Mouse (Mus musculus) limb, embryonic 12.5 days (tissue): ENCODE measurements at regions not wholly inside any gene's neighbourhood (a gene's known extent, or its start where the extent isn't known, plus 50 kb on each side); places are given as distances from the start of the nearest gene placed in this dataset.

Experiments
- ATAC-seq: fragments of 200-750 bp; cut with Nextera tagmentation; 2 replicates; pipeline ENCODE4 v1.8.0; 2017; ENCODE audit warnings: low read depth, moderate TSS enrichment; ENCODE audit not compliant: insufficient number of reproducible peaks, insufficient read depth, low FRiP score, low TSS enrichment
- H3K27ac ChIP-seq: fragments of 300-500 bp; sonication (generic); 2 replicates; pipeline ENCODE4 v1.5.1; 2016; ENCODE audit warnings: mild to moderate bottlenecking, moderate library complexity
- H3K27me3 ChIP-seq: fragments of 300-500 bp; sonication (generic); 2 replicates; pipeline ENCODE4 v1.6.1; 2016; ENCODE audit warnings: mild to moderate bottlenecking, moderate library complexity
- H3K36me3 ChIP-seq: fragments of 300-500 bp; sonication (generic); 2 replicates; pipeline ENCODE4 v1.6.1; 2016; ENCODE audit warnings: mild to moderate bottlenecking, moderate library complexity
- H3K4me1 ChIP-seq: fragments of 300-500 bp; sonication (generic); replicated peaks from 2 replicates; pipeline ENCODE4 v1.6.1; 2016
- H3K4me2 ChIP-seq: fragments of 300-500 bp; sonication (generic); 2 replicates; pipeline ENCODE4 v1.6.1; 2016; ENCODE audit warnings: mild to moderate bottlenecking, moderate library complexity
- H3K4me3 ChIP-seq: fragments of 300-500 bp; sonication (generic); replicated peaks from 2 replicates; pipeline ENCODE4 v1.5.1; 2016; ENCODE audit warnings: mild to moderate bottlenecking
- H3K9ac ChIP-seq: fragments of 300-500 bp; sonication (generic); replicated peaks from 2 replicates; pipeline ENCODE4 v1.6.1; 2016; ENCODE audit warnings: mild to moderate bottlenecking, moderate library complexity
- H3K9me3 ChIP-seq: fragments of 300-500 bp; sonication (generic); 2 replicates; pipeline ENCODE4 v1.6.1; 2016; ENCODE audit warnings: mild to moderate bottlenecking, moderate library complexity
- WGBS: fragments of 180-500 bp; shearing (Covaris S2); methylation state at CpG from one replicate; pipeline ENCODE4 v1.1.7; 2016; 5-methylcytosine and 5-hydroxymethylcytosine counted together

GRCm38 (mm10) chr5:74771121-74771520 is 68.4 kb upstream of the Lnx1 start:
- H3K27me3 ChIP-seq, result no peaks in the 10 kb centered on the region
- no peak overlapping the region for H3K4me3 ChIP-seq
- ATAC-seq, result no peak
- H3K9me3 ChIP-seq, result no peaks in the 10 kb centered on the region
- H3K27ac ChIP-seq, result no peak overlapping the region
- WGBS, result 88% methylated on average over 7 of the region's 7 CpGs
- H3K36me3 ChIP-seq, result no peaks in the 10 kb centered on the region
- no peak overlapping the region for H3K4me2 ChIP-seq
- peaks cover 16% of the 10 kb centered on the region for H3K4me1 ChIP-seq
- H3K9ac ChIP-seq, result no peak overlapping the region

- Histone ChIP-seq H3K27me3 (no peaks in the 10 kb centered on the region), H3K4me2 (no peak overlapping the region), H3K9me3 (no peaks in the 10 kb centered on the region), H3K4me3 (no peak overlapping the region), H3K9ac (no peak overlapping the region), H3K4me1 (peaks cover 11% of the 10 kb centered on the region), H3K36me3 (no peaks in the 10 kb centered on the region), H3K27ac (no peak overlapping the region)
- no peak for ATAC-seq
- WGBS, result 48% methylated on average over 5 of the region's 5 CpGs
Observed at GRCm38 (mm10) chr5:74769023-74769422, 66.3 kb upstream of the Lnx1 start.

GRCm38 (mm10) chr5:74767993-74768392 is 65.3 kb upstream of the Lnx1 start:
- Histone ChIP-seq H3K9ac (no peak overlapping the region), H3K4me2 (no peak overlapping the region), H3K27me3 (no peaks in the 10 kb centered on the region), H3K36me3 (no peaks in the 10 kb centered on the region), H3K4me1 (peaks cover 5% of the 10 kb centered on the region; the same call in 1 of the 2 replicates), H3K9me3 (no peaks in the 10 kb centered on the region), H3K27ac (no peak overlapping the region), H3K4me3 (no peak overlapping the region)
- 70% methylated on average over 8 of the region's 8 CpGs for WGBS
- no peak for ATAC-seq

- Histone ChIP-seq H3K9me3 (no peaks in the 10 kb centered on the region), H3K4me2 (no peak overlapping the region), H3K4me3 (no peak overlapping the region), H3K27ac (no peak overlapping the region), H3K4me1 (peaks cover 5% of the 10 kb centered on the region; the same call in 1 of the 2 replicates), H3K27me3 (no peaks in the 10 kb centered on the region), H3K9ac (no peak overlapping the region), H3K36me3 (no peaks in the 10 kb centered on the region)
- ATAC-seq, result no peak
- WGBS, result 78% methylated on average over 8 of the region's 8 CpGs
Observed at GRCm38 (mm10) chr5:74766211-74766610, 63.5 kb upstream of the Lnx1 start.

GRCm38 (mm10) chr5:74765061-74765767 is 62.5 kb upstream of the Lnx1 start:
- Histone ChIP-seq H3K4me1 (no peaks in the 10 kb centered on the region; the same call in 1 of the 2 replicates), H3K9me3 (no peaks in the 10 kb centered on the region), H3K27ac (no peak overlapping the region), H3K4me3 (no peak overlapping the region), H3K9ac (no peak overlapping the region), H3K27me3 (no peaks in the 10 kb centered on the region), H3K36me3 (no peaks in the 10 kb centered on the region), H3K4me2 (no peak overlapping the region)
- 77% methylated on average over 9 of the region's 9 CpGs for WGBS
- no peak for ATAC-seq

- no peaks in the 10 kb centered on the region for H3K36me3 ChIP-seq
- 0 out of 2 replicates have a peak, but pooled peaks cover 12% of the 10 kb centered on the region for H3K4me1 ChIP-seq
- H3K4me2 ChIP-seq, result no peak overlapping the region
Observed at GRCm38 (mm10) chr5:74757557-74757956, 54.8 kb upstream of the Lnx1 start.

GRCm38 (mm10) chr5:74752961-74753360 is 50.2 kb upstream of the Lnx1 start:
- no peak for ATAC-seq
- no peak overlapping the region for H3K4me2 ChIP-seq

More at GRCm38 (mm10) chr5:74757557-74757956, 54.8 kb upstream of the Lnx1 start:
- Histone ChIP-seq H3K27ac (no peak overlapping the region), H3K4me3 (no peak overlapping the region), H3K9ac (no peak overlapping the region), H3K27me3 (no peaks in the 10 kb centered on the region), H3K9me3 (no peaks in the 10 kb centered on the region)
- 90% methylated on average over 5 of the region's 5 CpGs for WGBS
- no peak for ATAC-seq

More at GRCm38 (mm10) chr5:74752961-74753360, 50.2 kb upstream of the Lnx1 start:
- 93% methylated on average over 3 of the region's 3 CpGs for WGBS
- Histone ChIP-seq H3K9me3 (no peaks in the 10 kb centered on the region), H3K4me1 (0 out of 2 replicates have a peak, but pooled peaks cover 12% of the 10 kb centered on the region), H3K27ac (no peak overlapping the region), H3K36me3 (no peaks in the 10 kb centered on the region), H3K4me3 (no peak overlapping the region), H3K9ac (no peak overlapping the region), H3K27me3 (no peaks in the 10 kb centered on the region)
